Mouse (Mus musculus) liver, adult 2 months (tissue): ENCODE results near the gene Hoxb4.

Experiments
- CTCF ChIP-seq: fragments of 200-500 bp; IDR thresholded peaks from 2 replicates; pipeline ENCODE4 v1.5.1; 2011; ENCODE audit warnings: low read depth, low read length, control low read depth
- POLR2A ChIP-seq: fragments of 200-500 bp; IDR thresholded peaks from 2 replicates; pipeline ENCODE4 v1.6.1; 2011; ENCODE audit warnings: low read length, control low read depth; ENCODE audit not compliant: insufficient read depth; ENCODE audit errors: extremely low read depth

DNA sequence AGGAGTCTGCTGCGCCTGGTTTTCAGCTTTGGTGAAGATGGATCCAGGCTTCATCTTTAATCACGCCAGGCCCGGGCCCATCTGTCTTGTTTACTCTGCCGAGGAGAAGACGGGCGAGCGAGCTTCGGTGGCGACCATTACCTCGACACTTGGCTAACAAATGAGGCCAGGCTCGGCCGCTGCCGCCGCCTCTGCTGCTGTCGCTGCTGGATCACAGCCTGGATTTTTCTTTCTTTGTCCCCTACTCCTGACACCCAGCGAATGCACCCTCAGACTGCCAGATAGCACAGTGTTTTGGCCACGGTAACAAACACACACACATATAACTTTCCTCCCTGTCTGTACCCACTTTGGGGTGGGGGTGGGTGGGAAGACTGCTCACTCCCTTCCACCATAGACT, 2.6 kb downstream of the Hoxb4 start:
- TF ChIP-seq CTCF (no peak), POLR2A (no peak)
